Mouse (Mus musculus): Measurements from ENCODE around the gene Syt1. TPM values are rescaled to one million over a fixed set of nuclear protein-coding genes. Genes with fewer than 3 reads are reported as not detected.

The Syt1 gene
- polyA plus RNA-seq, 1 experiment from 2014 or later = 109 TPM

DNA sequence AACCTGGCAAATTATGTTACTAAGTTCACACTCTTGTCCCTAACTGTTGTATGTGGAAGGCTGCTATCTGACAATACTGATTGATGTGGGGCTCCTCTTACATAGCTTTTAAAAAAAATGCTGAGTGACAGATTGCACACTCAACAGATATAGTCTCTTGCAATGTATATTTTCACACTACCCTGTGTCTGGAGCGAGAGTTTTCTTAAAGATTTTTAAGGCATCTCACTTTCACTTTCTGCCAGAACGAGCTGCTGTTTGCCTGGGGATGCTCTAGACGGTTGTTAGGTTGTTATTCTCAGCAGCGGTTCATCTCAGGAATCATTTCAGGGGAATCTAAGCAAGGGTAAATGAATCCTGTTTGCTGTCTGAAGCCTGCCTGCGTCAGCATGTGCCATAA is 313.7 kb downstream of the Syt1 start:
- no peaks in the 10 kb centered on the region for H3K27me3 ChIP-seq (replicated peaks; ENCODE audit: control insufficient read depth, insufficient read depth, low read length)
- no peaks in the 10 kb centered on the region for H3K9me3 ChIP-seq (ENCODE audit: control insufficient read depth, low read length)
- no peak overlapping the region for H3K4me2 ChIP-seq (ENCODE audit: low read length)
- ATAC-seq = no peak
- H3K9ac ChIP-seq (replicated peaks; ENCODE audit: low read depth, low read length) = no peak overlapping the region
- H3K4me3 ChIP-seq (replicated peaks; ENCODE audit: low read length) = no peak overlapping the region
- H3K4me1 ChIP-seq (replicated peaks; ENCODE audit: control insufficient read depth, insufficient read depth, low read length) = peaks cover 6% of the 10 kb centered on the region
- no peaks in the 10 kb centered on the region for H3K36me3 ChIP-seq (ENCODE audit: control insufficient read depth, insufficient read depth)
- H3K27ac ChIP-seq (ENCODE audit: low read length) = no peak overlapping the region
- 50% methylated on average over 5 of the region's 5 CpGs for WGBS

DNA sequence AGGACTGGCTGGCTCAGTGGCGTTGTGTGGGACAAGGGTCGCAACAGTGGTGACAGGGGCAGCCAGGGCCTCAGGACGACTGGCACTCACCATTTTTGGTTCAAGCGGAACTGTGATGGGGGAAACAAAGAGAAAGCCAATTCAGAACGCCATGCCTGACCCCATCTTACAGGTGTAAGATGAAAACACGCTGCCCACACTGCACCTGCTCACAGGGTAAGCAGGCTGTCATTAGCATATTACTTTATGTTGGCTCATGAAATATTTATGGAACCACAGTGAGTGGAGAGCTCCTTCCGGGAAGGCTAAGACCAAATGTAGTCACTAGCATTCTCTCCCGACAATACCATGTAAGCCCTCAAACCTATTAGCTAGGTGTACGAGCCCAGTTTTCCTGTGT is 319.8 kb downstream of the Syt1 start:
- no peak overlapping the region for H3K27ac ChIP-seq (ENCODE audit: low read length)

DNA sequence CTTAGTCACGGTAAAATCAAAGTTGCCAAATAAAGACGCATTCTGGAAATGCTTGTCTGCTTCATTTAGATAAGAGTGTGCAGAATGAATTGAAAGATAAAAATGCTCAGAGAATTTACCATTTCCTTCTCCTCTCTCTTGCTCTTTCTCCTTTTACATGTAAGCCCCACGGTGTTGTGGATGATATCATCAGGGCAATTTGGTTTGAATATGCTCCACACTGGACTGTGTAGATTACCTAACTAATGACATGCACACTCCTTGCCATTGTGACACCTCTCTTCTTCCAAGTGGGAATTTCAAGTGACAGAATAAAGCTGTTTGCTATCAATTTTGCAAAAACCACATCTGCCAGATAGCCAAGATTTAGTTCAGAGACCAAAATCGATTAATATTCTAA is 324.1 kb downstream of the Syt1 start:
- H3K27ac ChIP-seq (ENCODE audit: low read length) = no peak overlapping the region
- ATAC-seq = no peak

More for the DNA sequence above, 319.8 kb downstream of the Syt1 start:
- no peak for ATAC-seq
- WGBS = 56% methylated on average over 9 of the region's 9 CpGs
- no peaks in the 10 kb centered on the region for H3K36me3 ChIP-seq (ENCODE audit: control insufficient read depth, insufficient read depth)
- 0 out of 2 replicates have a peak, but pooled peaks cover 3% of the 10 kb centered on the region for H3K4me1 ChIP-seq (replicated peaks; ENCODE audit: control insufficient read depth, insufficient read depth, low read length)
- H3K9me3 ChIP-seq (ENCODE audit: control insufficient read depth, low read length) = no peaks in the 10 kb centered on the region
- no peak overlapping the region for H3K4me2 ChIP-seq (ENCODE audit: low read length)
- no peak overlapping the region for H3K9ac ChIP-seq (replicated peaks; ENCODE audit: low read depth, low read length)
- H3K4me3 ChIP-seq (replicated peaks; ENCODE audit: low read length) = no peak overlapping the region
- H3K27me3 ChIP-seq (replicated peaks; ENCODE audit: control insufficient read depth, insufficient read depth, low read length) = no peaks in the 10 kb centered on the region

DNA sequence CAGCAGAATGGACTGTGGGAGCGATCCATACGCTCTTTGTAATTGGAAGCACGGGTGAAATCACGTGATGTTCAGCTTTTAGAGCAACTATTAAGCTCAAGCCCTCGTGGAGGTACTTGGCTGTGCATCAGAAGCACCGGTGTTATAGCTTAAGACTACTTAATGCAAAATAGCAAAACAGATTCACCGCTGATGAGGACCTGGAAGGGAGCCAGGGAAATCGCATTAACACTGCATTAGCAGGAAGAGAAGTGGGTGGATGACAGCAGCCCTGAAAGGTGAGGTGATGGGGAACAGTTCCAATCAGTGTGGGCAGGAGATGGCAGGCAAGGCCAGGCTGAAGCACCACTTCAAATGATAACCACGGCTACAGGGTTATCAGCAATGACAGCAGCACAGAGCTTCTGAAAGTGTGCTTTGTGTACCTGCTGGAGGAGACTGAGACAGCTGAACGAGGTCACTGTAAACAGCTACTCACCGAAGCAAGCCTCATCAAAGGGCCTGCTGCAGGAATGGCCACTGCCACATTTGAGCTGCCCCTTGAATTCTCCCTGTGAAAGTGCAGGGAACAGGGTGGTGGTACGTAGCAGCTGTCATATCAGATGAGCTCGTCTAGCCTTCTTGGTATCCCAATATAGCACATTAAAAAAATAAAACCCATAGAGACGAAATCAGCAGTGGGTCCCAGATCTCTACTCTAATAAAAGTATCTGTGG is 330.9 kb downstream of the Syt1 start:
- Histone ChIP-seq H3K4me3 (replicated peaks; ENCODE audit: low read length) (no peak overlapping the region), H3K9ac (replicated peaks; ENCODE audit: low read depth, low read length) (no peak overlapping the region), H3K27me3 (replicated peaks; ENCODE audit: control insufficient read depth, insufficient read depth, low read length) (no peaks in the 10 kb centered on the region), H3K4me2 (ENCODE audit: low read length) (no peak overlapping the region), H3K9me3 (ENCODE audit: control insufficient read depth, low read length) (no peaks in the 10 kb centered on the region), H3K4me1 (replicated peaks; ENCODE audit: control insufficient read depth, insufficient read depth, low read length) (peaks cover 7% of the 10 kb centered on the region), H3K36me3 (ENCODE audit: control insufficient read depth, insufficient read depth) (no peaks in the 10 kb centered on the region), H3K27ac (ENCODE audit: low read length) (peak overlapping the region; percentile 14; the same call in 1 of the 2 replicates)
- ATAC-seq = peak; percentile 74
- 37% methylated on average over 14 of the region's 14 CpGs for WGBS

More for the DNA sequence above, 324.1 kb downstream of the Syt1 start:
- Histone ChIP-seq H3K36me3 (ENCODE audit: control insufficient read depth, insufficient read depth) (no peaks in the 10 kb centered on the region), H3K9me3 (ENCODE audit: control insufficient read depth, low read length) (no peaks in the 10 kb centered on the region), H3K4me1 (replicated peaks; ENCODE audit: control insufficient read depth, insufficient read depth, low read length) (0 out of 2 replicates have a peak, but pooled peaks cover 3% of the 10 kb centered on the region), H3K4me3 (replicated peaks; ENCODE audit: low read length) (no peak overlapping the region), H3K27me3 (replicated peaks; ENCODE audit: control insufficient read depth, insufficient read depth, low read length) (no peaks in the 10 kb centered on the region), H3K4me2 (ENCODE audit: low read length) (no peak overlapping the region), H3K9ac (replicated peaks; ENCODE audit: low read depth, low read length) (no peak overlapping the region)
- 78% methylated on average over 4 of the region's 4 CpGs for WGBS

DNA sequence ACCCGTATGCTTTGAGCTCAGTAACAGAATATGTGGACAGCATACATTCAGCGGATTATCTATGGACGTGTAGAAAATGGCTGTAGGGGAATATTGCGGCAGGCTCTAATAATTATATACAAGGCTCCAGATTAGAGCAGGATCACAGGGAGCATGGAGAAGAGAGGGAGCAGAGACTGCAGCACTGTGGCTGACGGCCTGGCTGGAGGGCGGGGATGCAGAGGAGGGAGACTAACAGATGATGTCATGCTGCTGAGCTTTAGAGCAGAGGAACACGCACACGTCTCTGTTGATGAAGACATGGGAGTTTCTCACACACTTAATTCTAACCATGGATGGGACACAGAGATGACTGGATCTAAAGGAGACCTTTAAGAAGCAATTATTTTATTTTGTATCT is 333.7 kb downstream of the Syt1 start:
- H3K27me3 ChIP-seq (replicated peaks; ENCODE audit: control insufficient read depth, insufficient read depth, low read length) = no peaks in the 10 kb centered on the region
- no peak overlapping the region for H3K4me3 ChIP-seq (replicated peaks; ENCODE audit: low read length)
- H3K36me3 ChIP-seq (ENCODE audit: control insufficient read depth, insufficient read depth) = no peaks in the 10 kb centered on the region
- no peak overlapping the region for H3K4me2 ChIP-seq (ENCODE audit: low read length)
- ATAC-seq = no peak
- H3K27ac ChIP-seq (ENCODE audit: low read length) = no peak overlapping the region
- 87% methylated on average over 8 of the region's 8 CpGs for WGBS
- H3K9me3 ChIP-seq (ENCODE audit: control insufficient read depth, low read length) = no peaks in the 10 kb centered on the region
- no peak overlapping the region for H3K9ac ChIP-seq (replicated peaks; ENCODE audit: low read depth, low read length)
- peaks cover 7% of the 10 kb centered on the region for H3K4me1 ChIP-seq (replicated peaks; ENCODE audit: control insufficient read depth, insufficient read depth, low read length)

- H3K27ac ChIP-seq (ENCODE audit: low read length) = no peak overlapping the region
- H3K4me1 ChIP-seq (replicated peaks; ENCODE audit: control insufficient read depth, insufficient read depth, low read length) = no peaks in the 10 kb centered on the region
- H3K36me3 ChIP-seq (ENCODE audit: control insufficient read depth, insufficient read depth) = no peaks in the 10 kb centered on the region
- WGBS = 89% methylated on average over 3 of the region's 3 CpGs
- no peak overlapping the region for H3K4me2 ChIP-seq (ENCODE audit: low read length)
- ATAC-seq = no peak
- H3K4me3 ChIP-seq (replicated peaks; ENCODE audit: low read length) = no peak overlapping the region
- H3K27me3 ChIP-seq (replicated peaks; ENCODE audit: control insufficient read depth, insufficient read depth, low read length) = no peaks in the 10 kb centered on the region
- no peaks in the 10 kb centered on the region for H3K9me3 ChIP-seq (ENCODE audit: control insufficient read depth, low read length)
- no peak overlapping the region for H3K9ac ChIP-seq (replicated peaks; ENCODE audit: low read depth, low read length)
These were observed 341.8 kb downstream of the Syt1 start for GRCm38 (mm10) chr10:108668944-108669343.

DNA sequence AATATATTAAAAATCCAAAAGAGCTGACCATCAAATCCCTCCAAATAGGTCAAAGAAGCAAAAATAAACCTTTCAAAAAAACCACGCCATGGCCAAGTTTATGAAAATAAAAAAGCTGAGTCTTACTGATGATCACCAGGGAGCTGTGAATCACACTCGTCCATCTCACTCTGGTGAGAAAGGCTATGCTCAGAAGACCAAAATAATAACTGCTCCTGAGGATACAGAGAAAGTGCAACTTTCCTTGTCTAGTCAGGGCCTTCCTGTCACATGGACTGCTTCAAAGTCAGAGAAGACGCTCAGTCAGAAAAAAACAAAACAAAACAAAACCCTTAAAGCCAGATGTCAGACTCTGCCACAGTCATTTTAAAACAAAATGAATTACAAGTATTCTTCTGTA is 350.5 kb downstream of the Syt1 start:
- ATAC-seq = no peak
- no peak overlapping the region for H3K4me2 ChIP-seq (ENCODE audit: low read length)
- 83% methylated on average over 3 of the region's 3 CpGs for WGBS

DNA sequence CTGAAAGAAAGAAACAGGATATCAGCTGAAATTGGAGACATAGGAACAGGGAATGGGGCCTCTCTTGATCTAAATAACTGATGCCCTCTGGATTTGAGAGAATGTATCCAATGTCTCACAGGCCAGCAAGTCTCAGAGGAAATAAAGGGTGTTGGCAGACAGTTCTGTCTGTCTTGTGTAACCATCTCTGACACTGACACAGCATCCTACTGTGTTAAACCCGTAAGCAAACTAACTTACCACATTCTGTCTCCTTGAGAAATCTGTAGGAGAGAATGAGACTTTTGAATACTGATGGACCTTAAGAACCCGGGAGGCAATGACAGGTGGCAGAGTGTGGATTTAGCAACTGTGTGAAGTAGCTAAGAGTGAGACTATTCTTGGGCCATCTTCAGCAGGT is 352.5 kb downstream of the Syt1 start:
- 77% methylated on average over 2 of the region's 2 CpGs for WGBS
- no peak for ATAC-seq
- Histone ChIP-seq H3K27me3 (replicated peaks; ENCODE audit: control insufficient read depth, insufficient read depth, low read length) (no peaks in the 10 kb centered on the region), H3K4me3 (replicated peaks; ENCODE audit: low read length) (no peak overlapping the region), H3K4me2 (ENCODE audit: low read length) (no peak overlapping the region), H3K9ac (replicated peaks; ENCODE audit: low read depth, low read length) (no peak overlapping the region), H3K4me1 (replicated peaks; ENCODE audit: control insufficient read depth, insufficient read depth, low read length) (no peaks in the 10 kb centered on the region), H3K27ac (ENCODE audit: low read length) (no peak overlapping the region), H3K9me3 (ENCODE audit: control insufficient read depth, low read length) (no peaks in the 10 kb centered on the region), H3K36me3 (ENCODE audit: control insufficient read depth, insufficient read depth) (no peaks in the 10 kb centered on the region)

More for the DNA sequence above, 350.5 kb downstream of the Syt1 start:
- Histone ChIP-seq H3K27me3 (replicated peaks; ENCODE audit: control insufficient read depth, insufficient read depth, low read length) (no peaks in the 10 kb centered on the region), H3K4me3 (replicated peaks; ENCODE audit: low read length) (no peak overlapping the region), H3K27ac (ENCODE audit: low read length) (no peak overlapping the region), H3K36me3 (ENCODE audit: control insufficient read depth, insufficient read depth) (no peaks in the 10 kb centered on the region), H3K4me1 (replicated peaks; ENCODE audit: control insufficient read depth, insufficient read depth, low read length) (no peaks in the 10 kb centered on the region), H3K9me3 (ENCODE audit: control insufficient read depth, low read length) (no peaks in the 10 kb centered on the region), H3K9ac (replicated peaks; ENCODE audit: low read depth, low read length) (no peak overlapping the region)

GRCm38 (mm10) chr10:108657669-108658068 is 353.1 kb downstream of the Syt1 start:
- Histone ChIP-seq H3K9ac (replicated peaks; ENCODE audit: low read depth, low read length) (no peak overlapping the region), H3K9me3 (ENCODE audit: control insufficient read depth, low read length) (no peaks in the 10 kb centered on the region)
- ATAC-seq = no peak

DNA sequence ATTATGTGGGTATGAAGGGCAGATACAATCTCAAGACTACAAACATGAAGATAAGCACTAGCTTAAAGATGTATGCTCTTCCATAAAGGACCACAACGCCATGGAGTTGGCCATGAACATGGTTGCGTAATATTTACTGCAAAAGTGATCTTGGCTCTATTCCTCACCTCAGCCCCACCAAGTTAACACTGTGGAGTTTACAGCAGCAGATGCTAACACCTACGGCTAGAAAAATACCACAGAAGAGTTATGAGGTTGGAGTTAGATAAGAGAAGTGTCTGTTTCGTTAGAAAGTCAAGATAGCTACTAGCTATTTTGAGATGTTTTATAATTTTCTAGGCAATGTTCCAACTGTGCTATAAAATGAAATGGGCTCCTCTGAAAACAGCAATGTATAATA is 353.9 kb downstream of the Syt1 start:
- Histone ChIP-seq H3K27me3 (replicated peaks; ENCODE audit: control insufficient read depth, insufficient read depth, low read length) (no peaks in the 10 kb centered on the region), H3K27ac (ENCODE audit: low read length) (no peak overlapping the region), H3K4me3 (replicated peaks; ENCODE audit: low read length) (no peak overlapping the region), H3K4me2 (ENCODE audit: low read length) (no peak overlapping the region), H3K9ac (replicated peaks; ENCODE audit: low read depth, low read length) (no peak overlapping the region), H3K36me3 (ENCODE audit: control insufficient read depth, insufficient read depth) (no peaks in the 10 kb centered on the region), H3K4me1 (replicated peaks; ENCODE audit: control insufficient read depth, insufficient read depth, low read length) (no peaks in the 10 kb centered on the region), H3K9me3 (ENCODE audit: control insufficient read depth, low read length) (no peaks in the 10 kb centered on the region)
- 89% methylated on average over 4 of the region's 4 CpGs for WGBS
- ATAC-seq = no peak

More at GRCm38 (mm10) chr10:108657669-108658068, 353.1 kb downstream of the Syt1 start:
- H3K4me1 ChIP-seq (replicated peaks; ENCODE audit: control insufficient read depth, insufficient read depth, low read length) = no peaks in the 10 kb centered on the region
- H3K27ac ChIP-seq (ENCODE audit: low read length) = no peak overlapping the region
- no peaks in the 10 kb centered on the region for H3K36me3 ChIP-seq (ENCODE audit: control insufficient read depth, insufficient read depth)
- H3K27me3 ChIP-seq (replicated peaks; ENCODE audit: control insufficient read depth, insufficient read depth, low read length) = no peaks in the 10 kb centered on the region
- no peak overlapping the region for H3K4me2 ChIP-seq (ENCODE audit: low read length)
- no peak overlapping the region for H3K4me3 ChIP-seq (replicated peaks; ENCODE audit: low read length)

Measured in forebrain, embryonic 16.5 days (tissue).